Comparison of ENCODE assay signal across 15 mouse cellular contexts in genomic region chr6:61065769-61066168, GRCm38 (mm10).
"Had no signal": no experiment of that assay in that cellular context is flagged by ENCODE, and none has a peak within 500 bp of the region (broad histone marks: within the 10 kb centered on the region; RNA-seq: fewer than 3 reads in every experiment).

No protein-coding gene starts in this region.

- DNase-seq: kidney, adult 18-20 months; kidney, postnatal 14 days; left cerebral cortex, postnatal 4 days; lung, embryonic 14.5 days; lung, postnatal 10 days; right cerebral cortex, postnatal 4 days; thymus, postnatal 4 days had no signal

- H3K4me3 ChIP-seq: kidney, embryonic 15.5 days; limb, embryonic 13.5 days; liver, embryonic 15.5 days; megakaryocyte, embryonic 14.5 days; stomach, embryonic 15.5 days had no signal

- H3K9me3 ChIP-seq: kidney, embryonic 15.5 days; limb, embryonic 13.5 days; liver, embryonic 15.5 days; megakaryocyte, embryonic 14.5 days; stomach, embryonic 15.5 days had no signal

- H3K9ac ChIP-seq: kidney, embryonic 15.5 days; limb, embryonic 13.5 days; liver, embryonic 15.5 days; lung, embryonic 14.5 days; stomach, embryonic 15.5 days had no signal

- H3K27me3 ChIP-seq: kidney, embryonic 15.5 days; limb, embryonic 13.5 days; liver, embryonic 15.5 days; megakaryocyte, embryonic 14.5 days; stomach, embryonic 15.5 days had no signal

- H3K4me2 ChIP-seq: kidney, embryonic 15.5 days; limb, embryonic 13.5 days; liver, embryonic 15.5 days; lung, embryonic 14.5 days; midbrain, embryonic 11.5 days; stomach, embryonic 15.5 days had no signal

- H3K4me1 ChIP-seq: liver, embryonic 15.5 days; stomach, embryonic 15.5 days had no signal

- H3K27ac ChIP-seq: kidney, embryonic 15.5 days; limb, embryonic 13.5 days; liver, embryonic 15.5 days; macrophage; stomach, embryonic 15.5 days had no signal

- ATAC-seq: midbrain, embryonic 16.5 days had no signal

- H3K36me3 ChIP-seq: kidney, embryonic 15.5 days; limb, embryonic 13.5 days; liver, embryonic 15.5 days; stomach, embryonic 15.5 days had no signal
